Mouse (Mus musculus) liver, embryonic 13.5 days (tissue): ENCODE results near the gene Cirbp. TPM values are rescaled to one million over a fixed set of nuclear protein-coding genes. Genes with fewer than 3 reads are reported as not detected.
A peak's percentile ranks its signal among the peaks of the same experiment; 100 is the strongest.

Source experiments
- ATAC-seq: fragments of 200-750 bp; cut with Nextera tagmentation; 2 replicates; pipeline ENCODE4 v1.8.0; 2017; ENCODE audit warnings: low read depth, mild to moderate bottlenecking, moderate number of reproducible peaks, moderate library complexity
- DNase-seq: peaks from one replicate; pipeline ENCODE4 v3.0.0; 2022
- H3K27ac ChIP-seq: fragments of 300-500 bp; sonication (generic); 2 replicates; pipeline ENCODE4 v1.5.1; 2015; ENCODE audit warnings: moderate library complexity, mild to moderate bottlenecking, inconsistent platforms
- H3K27me3 ChIP-seq: fragments of 300-500 bp; sonication (generic); 2 replicates; pipeline ENCODE4 v1.6.1; 2015; ENCODE audit warnings: mild to moderate bottlenecking, inconsistent platforms
- H3K36me3 ChIP-seq: fragments of 300-500 bp; sonication (generic); 2 replicates; pipeline ENCODE4 v1.6.1; 2015; ENCODE audit warnings: mild to moderate bottlenecking, inconsistent platforms
- H3K4me1 ChIP-seq: fragments of 300-500 bp; sonication (generic); replicated peaks from 2 replicates; pipeline ENCODE4 v1.6.1; 2015; ENCODE audit warnings: inconsistent platforms
- H3K4me2 ChIP-seq: fragments of 300-500 bp; sonication (generic); 2 replicates; pipeline ENCODE4 v1.6.1; 2015; ENCODE audit warnings: inconsistent platforms, mild to moderate bottlenecking, moderate library complexity
- H3K4me3 ChIP-seq: fragments of 300-500 bp; sonication (generic); replicated peaks from 2 replicates; pipeline ENCODE4 v1.5.1; 2015; ENCODE audit warnings: mild to moderate bottlenecking, inconsistent platforms
- H3K9ac ChIP-seq: fragments of 300-500 bp; sonication (generic); 2 replicates; pipeline ENCODE4 v1.6.1; 2015; ENCODE audit warnings: mild to moderate bottlenecking, inconsistent platforms
- H3K9me3 ChIP-seq: fragments of 300-500 bp; sonication (generic); replicated peaks from 2 replicates; pipeline ENCODE4 v1.6.1; 2016; ENCODE audit warnings: inconsistent platforms
- WGBS: fragments of 180-500 bp; shearing (Covaris S2); methylation state at CpG from one replicate; pipeline ENCODE4 v1.1.7; 2015; ENCODE audit not compliant: insufficient replicate concordance; 5-methylcytosine and 5-hydroxymethylcytosine counted together
- polyA plus RNA-seq: library from polyadenylated mRNA; unstranded; fragments of >200 nt; fragmentation: Nextera tagmentation; extraction: Ambion mirVana; gene quantifications from 2 replicates; pipeline ENCODE4 v1.2.1, GENCODE M21; 2015

Cirbp gene
- polyA plus RNA-seq, 1 experiment from 2014 or later, result 21.9 TPM

GRCm38 (mm10) chr10:80131316-80131951 is 34.4 kb upstream of the Cirbp start:
- Histone ChIP-seq H3K4me2 (peak overlapping the region; percentile 12; the same call in 1 of the 2 replicates), H3K27ac (no peak overlapping the region), H3K9me3 (no peaks in the 10 kb centered on the region), H3K9ac (no peak overlapping the region), H3K4me1 (peaks cover 62% of the 10 kb centered on the region), H3K27me3 (peaks cover 19% of the 10 kb centered on the region), H3K36me3 (peaks cover 64% of the 10 kb centered on the region), H3K4me3 (no peak overlapping the region)
- WGBS, result 50% methylated on average over 55 of the region's 55 CpGs
- ATAC-seq (no peak), DNase-seq (no peak)

DNA sequence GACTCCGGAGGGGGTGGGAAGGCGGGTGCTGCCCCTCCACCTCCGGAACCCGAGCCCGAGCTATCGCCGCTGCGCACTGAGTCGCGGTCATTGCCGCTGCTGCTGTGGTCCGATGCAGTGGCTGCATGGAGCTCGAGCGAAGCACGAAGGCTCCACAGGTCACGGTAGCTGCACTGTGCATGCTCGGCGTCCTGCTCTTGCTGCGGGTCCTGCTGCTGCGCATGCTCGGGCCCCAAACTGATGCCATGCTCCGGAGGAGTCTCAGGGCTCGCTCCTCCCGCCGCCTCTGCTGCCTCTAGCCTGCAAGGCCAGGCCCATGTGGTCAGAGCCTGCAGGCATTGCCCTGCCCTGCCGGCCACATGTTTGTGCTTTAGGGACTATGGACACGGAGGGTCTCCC is 33.8 kb upstream of the Cirbp start:
- H3K4me2 ChIP-seq, result peak overlapping the region; percentile 12; the same call in 1 of the 2 replicates
- DNase-seq, result no peak
- H3K9ac ChIP-seq, result no peak overlapping the region
- no peak overlapping the region for H3K27ac ChIP-seq
- no peak overlapping the region for H3K4me3 ChIP-seq
- no peaks in the 10 kb centered on the region for H3K9me3 ChIP-seq
- peaks cover 59% of the 10 kb centered on the region for H3K36me3 ChIP-seq
- H3K4me1 ChIP-seq, result peaks cover 62% of the 10 kb centered on the region
- WGBS, result 79% methylated on average over 27 of the region's 27 CpGs
- ATAC-seq, result no peak
- peaks cover 24% of the 10 kb centered on the region for H3K27me3 ChIP-seq

DNA sequence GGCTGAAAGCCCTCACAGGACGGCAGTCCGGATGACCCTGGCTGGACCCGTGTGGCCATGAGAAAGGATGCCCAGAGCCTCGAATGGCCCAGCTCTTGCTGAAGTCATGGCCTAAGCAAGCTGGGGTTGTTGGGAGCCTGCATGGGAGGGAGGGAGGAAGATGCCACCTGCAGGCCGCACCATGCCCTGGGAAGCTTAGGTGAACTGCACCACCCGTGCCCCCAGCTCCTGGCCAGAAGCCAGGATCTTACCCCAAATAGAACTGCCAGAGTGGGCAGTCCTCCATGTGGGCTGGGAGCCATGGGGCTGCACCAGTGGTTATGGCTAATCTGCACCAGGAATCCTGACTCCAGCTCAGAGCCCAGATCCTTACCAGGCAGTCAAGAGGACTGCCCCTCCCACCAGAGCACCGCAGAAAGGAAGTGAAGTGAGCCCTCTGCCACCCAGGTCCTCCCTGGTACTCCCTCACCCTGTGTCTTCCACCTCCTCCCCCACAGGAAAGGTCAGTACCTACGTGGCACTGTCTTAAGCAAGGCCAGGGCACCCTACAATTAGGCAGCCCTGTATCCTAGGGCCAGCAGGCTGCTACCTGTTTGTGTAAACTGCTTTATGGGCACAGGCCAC is 32.4 kb upstream of the Cirbp start:
- no peak for ATAC-seq
- Histone ChIP-seq H3K9me3 (no peaks in the 10 kb centered on the region), H3K4me1 (peaks cover 64% of the 10 kb centered on the region), H3K27ac (no peak overlapping the region; the same call in 1 of the 2 replicates), H3K4me2 (no peak overlapping the region), H3K36me3 (peaks cover 45% of the 10 kb centered on the region), H3K4me3 (no peak overlapping the region), H3K27me3 (peaks cover 38% of the 10 kb centered on the region), H3K9ac (no peak overlapping the region)
- DNase-seq, result no peak
- WGBS, result 75% methylated on average over 8 of the region's 8 CpGs

DNA sequence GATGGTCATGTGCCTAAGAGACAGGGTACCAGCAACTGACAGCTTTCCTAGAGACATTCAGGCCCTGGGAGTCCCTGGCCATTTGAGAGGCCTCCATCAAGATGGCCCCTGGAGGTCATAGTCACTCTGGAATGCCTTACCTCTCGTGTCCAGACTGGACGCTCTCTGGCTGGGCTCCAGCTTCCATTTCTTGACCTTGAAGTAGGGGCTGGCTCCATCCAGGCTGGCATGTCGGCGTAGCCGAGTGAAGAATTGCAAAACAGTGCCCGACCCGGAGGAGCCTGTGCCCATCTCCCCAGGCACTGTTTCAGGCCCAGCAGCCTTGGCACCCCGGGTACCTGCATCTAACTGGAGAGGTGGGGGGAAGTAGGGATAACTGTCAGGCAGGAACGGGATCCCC is 31.4 kb upstream of the Cirbp start:
- H3K27ac ChIP-seq, result 0 out of 2 replicates have a peak overlapping the region, but pooled peaks have one; percentile 29
- no peak for ATAC-seq
- H3K4me1 ChIP-seq, result peaks cover 69% of the 10 kb centered on the region
- no peaks in the 10 kb centered on the region for H3K9me3 ChIP-seq
- H3K4me2 ChIP-seq, result no peak overlapping the region
- no peak overlapping the region for H3K9ac ChIP-seq
- no peak overlapping the region for H3K4me3 ChIP-seq
- peaks cover 34% of the 10 kb centered on the region for H3K36me3 ChIP-seq
- WGBS, result 83% methylated on average over 9 of the region's 9 CpGs
- no peak for DNase-seq
- H3K27me3 ChIP-seq, result peaks cover 49% of the 10 kb centered on the region

- H3K4me3 ChIP-seq, result no peak overlapping the region
- peaks cover 55% of the 10 kb centered on the region for H3K27me3 ChIP-seq
- peaks cover 68% of the 10 kb centered on the region for H3K4me1 ChIP-seq
- no peak for ATAC-seq
- WGBS, result 76% methylated on average over 10 of the region's 10 CpGs
- no peak overlapping the region for H3K27ac ChIP-seq
- H3K9me3 ChIP-seq, result no peaks in the 10 kb centered on the region
- H3K4me2 ChIP-seq, result no peak overlapping the region
- H3K36me3 ChIP-seq, result peaks cover 27% of the 10 kb centered on the region
- H3K9ac ChIP-seq, result no peak overlapping the region
- DNase-seq, result no peak
Observed at GRCm38 (mm10) chr10:80135161-80135560, 30.6 kb upstream of the Cirbp start.

GRCm38 (mm10) chr10:80135641-80136040 is 30.1 kb upstream of the Cirbp start:
- H3K27ac ChIP-seq, result no peak overlapping the region
- ATAC-seq (no peak), DNase-seq (no peak)
- no peak overlapping the region for H3K9ac ChIP-seq
- peaks cover 66% of the 10 kb centered on the region for H3K4me1 ChIP-seq
- H3K4me3 ChIP-seq, result no peak overlapping the region
- peaks cover 55% of the 10 kb centered on the region for H3K27me3 ChIP-seq
- no peak overlapping the region for H3K4me2 ChIP-seq
- 72% methylated on average over 1 of the region's 1 CpGs for WGBS
- peaks cover 22% of the 10 kb centered on the region for H3K36me3 ChIP-seq
- H3K9me3 ChIP-seq, result no peaks in the 10 kb centered on the region

DNA sequence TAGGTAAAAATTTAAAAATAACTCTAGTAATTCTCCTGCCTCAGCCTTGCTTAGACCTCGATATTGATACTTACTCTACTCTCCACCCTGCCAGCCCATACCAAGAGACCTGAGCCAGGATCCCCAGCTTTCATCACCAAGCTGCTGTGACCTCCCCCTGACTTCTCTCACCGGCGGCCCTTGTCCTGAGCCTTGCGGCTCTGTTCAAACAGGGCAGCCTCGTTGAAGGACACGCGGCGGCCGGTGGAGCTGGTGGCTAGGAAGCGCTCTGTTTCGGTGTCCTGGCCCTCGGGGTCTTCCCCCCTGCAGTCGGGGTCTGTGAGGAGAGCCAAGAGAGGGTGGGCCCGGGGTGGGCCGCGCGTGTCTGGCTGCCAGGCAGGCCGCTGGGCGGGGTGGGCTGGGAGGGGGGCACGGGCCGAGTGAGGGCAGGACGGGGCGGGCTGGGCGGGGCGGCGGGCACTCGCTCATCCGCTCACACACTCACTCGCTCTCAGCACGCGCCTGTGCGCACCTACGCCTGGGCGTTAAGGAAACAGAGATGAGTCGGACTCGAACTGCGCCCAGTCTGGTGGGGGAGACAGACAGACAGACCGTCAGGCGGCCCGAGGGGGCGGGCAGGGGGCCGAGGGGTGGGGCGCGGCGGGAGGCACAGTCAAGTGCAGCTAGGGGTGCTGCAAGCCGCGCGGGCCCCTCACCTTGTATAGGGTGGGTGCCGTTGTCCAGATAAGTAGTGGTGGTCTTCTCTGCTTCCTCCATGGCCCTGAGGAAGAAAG is 29.4 kb upstream of the Cirbp start:
- Histone ChIP-seq H3K27me3 (peaks cover 55% of the 10 kb centered on the region), H3K36me3 (peaks cover 15% of the 10 kb centered on the region), H3K9ac (peak overlapping the region; percentile 71; the same call in 1 of the 2 replicates), H3K27ac (no peak overlapping the region), H3K9me3 (no peaks in the 10 kb centered on the region), H3K4me2 (peak overlapping the region; percentile 96), H3K4me1 (peaks cover 66% of the 10 kb centered on the region), H3K4me3 (peak overlapping the region; percentile 67)
- DNase-seq, result no peak
- no peak for ATAC-seq
- WGBS, result 23% methylated on average over 47 of the region's 49 CpGs

DNA sequence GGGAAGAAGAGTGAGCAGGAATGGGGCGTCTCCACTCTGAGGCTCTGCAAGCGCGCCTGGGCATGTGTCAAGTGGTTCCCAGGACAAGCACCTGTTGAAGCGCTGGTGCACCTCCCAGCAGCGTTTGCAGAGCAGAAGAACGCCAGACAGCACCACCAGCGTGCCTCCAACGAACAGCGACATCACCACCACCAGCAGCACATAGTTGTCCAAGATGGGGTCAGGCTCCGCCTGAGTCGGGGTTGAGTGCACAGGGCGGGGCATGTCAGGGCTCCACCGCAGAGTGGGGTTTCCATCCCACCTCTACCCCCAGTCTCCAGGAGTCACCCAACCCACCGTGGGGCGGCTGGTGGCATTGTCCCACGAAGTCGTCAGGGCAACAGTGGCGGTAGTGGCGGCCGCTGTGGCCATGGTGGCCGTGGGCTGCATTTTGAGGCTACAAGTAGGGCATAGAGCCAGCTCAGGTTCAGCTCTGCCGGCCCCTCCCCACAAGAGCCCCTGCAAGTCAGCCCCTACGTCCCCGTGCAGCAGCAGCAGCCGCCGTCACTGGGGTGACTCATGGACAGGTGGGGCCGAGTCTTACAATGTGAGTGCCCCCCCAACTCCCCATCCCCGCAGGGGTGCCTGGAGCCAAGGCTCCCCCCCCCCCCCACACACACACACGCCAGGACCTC is 28.7 kb upstream of the Cirbp start:
- no peak for DNase-seq
- peaks cover 7% of the 10 kb centered on the region for H3K36me3 ChIP-seq
- H3K27me3 ChIP-seq, result peaks cover 55% of the 10 kb centered on the region
- H3K4me2 ChIP-seq, result peak overlapping the region; percentile 96
- no peaks in the 10 kb centered on the region for H3K9me3 ChIP-seq
- H3K4me3 ChIP-seq, result peak overlapping the region; percentile 67
- H3K27ac ChIP-seq, result no peak overlapping the region
- peak overlapping the region; percentile 71 for H3K9ac ChIP-seq
- 5% methylated on average over 29 of the region's 29 CpGs for WGBS
- peaks cover 64% of the 10 kb centered on the region for H3K4me1 ChIP-seq
- no peak for ATAC-seq

- Histone ChIP-seq H3K4me3 (peak overlapping the region; percentile 67), H3K9me3 (no peaks in the 10 kb centered on the region), H3K4me2 (peak overlapping the region; percentile 96), H3K9ac (peak overlapping the region; percentile 71), H3K36me3 (no peaks in the 10 kb centered on the region), H3K4me1 (peaks cover 67% of the 10 kb centered on the region), H3K27ac (no peak overlapping the region), H3K27me3 (peaks cover 55% of the 10 kb centered on the region)
- WGBS, result 6% methylated on average over 27 of the region's 33 CpGs
- no peak for DNase-seq
- ATAC-seq, result no peak
Observed at GRCm38 (mm10) chr10:80137626-80138552, 27.9 kb upstream of the Cirbp start.
